28 mouse cellular contexts compared by ENCODE assay signal in genomic region chr19:5276531-5276930, GRCm38 (mm10). TPM values are rescaled to one million over a fixed set of nuclear protein-coding genes. Genes with fewer than 3 reads are reported as not detected.
A peak's percentile ranks its signal among the peaks of the same experiment; 100 is the strongest.
DNase-seq lines count a peak whose midpoint lies in the region; ATAC-seq and TF ChIP-seq lines count a peak whose summit lies in the region.
"Had no signal": no experiment of that assay in that cellular context is flagged by ENCODE, and none has a peak within 500 bp of the region (broad histone marks: within the 10 kb centered on the region; RNA-seq: fewer than 3 reads in every experiment).

No protein-coding gene starts in this region.

- no peaks in the 10 kb centered on the region for H3K27me3 ChIP-seq in hindbrain, postnatal 0 days (ENCODE audit: insufficient read depth, low read length)
- H3K27me3 ChIP-seq in hindbrain, embryonic 14.5 days (ENCODE audit: control insufficient read depth, insufficient read depth, low read length) = no peaks in the 10 kb centered on the region
- H3K27me3 ChIP-seq in lung, postnatal 0 days (replicated peaks; ENCODE audit: insufficient read depth, low read length) = no peaks in the 10 kb centered on the region
- no peaks in the 10 kb centered on the region for H3K27me3 ChIP-seq in MEL (ENCODE audit: control insufficient read depth in 1 of 2, insufficient read depth in 2 of 2, low read length in 2 of 2)
- no peaks in the 10 kb centered on the region for H3K27me3 ChIP-seq in splenic B cell, adult 2 months (ENCODE audit: control insufficient read depth, insufficient read depth, low read length, poor library complexity, severe bottlenecking)
- H3K27me3 ChIP-seq: forebrain, embryonic 13.5 days; liver, embryonic 13.5 days; megakaryocyte, embryonic 14.5 days; midbrain, embryonic 15.5 days had no signal

- TF ChIP-seq POLR2A in MEL (IDR thresholded peaks at IDR 0.05; ENCODE audit: control insufficient read depth in 1 of 2, insufficient read depth in 1 of 2, low read depth in 1 of 2, low read length in 2 of 2, poor library complexity in 1 of 2) = no peak

- no peak for ATAC-seq in hindbrain, postnatal 0 days
- no peak for ATAC-seq in hindbrain, embryonic 14.5 days (ENCODE audit: low FRiP score)
- ATAC-seq in lung, postnatal 0 days = no peak
- ATAC-seq in erythroblast, adult 5-6 weeks (replicated peaks; ENCODE audit: low FRiP score, poor library complexity, severe bottlenecking) = no peak
- ATAC-seq: forebrain, embryonic 13.5 days; midbrain, embryonic 15.5 days had no signal

- H3K27ac ChIP-seq in hindbrain, postnatal 0 days = no peak overlapping the region
- no peak overlapping the region for H3K27ac ChIP-seq in hindbrain, embryonic 14.5 days
- H3K27ac ChIP-seq in lung, postnatal 0 days (ENCODE audit: low read length) = no peak overlapping the region
- no peak overlapping the region for H3K27ac ChIP-seq in MEL (ENCODE audit: control insufficient read depth, low read depth, low read length)
- H3K27ac ChIP-seq: forebrain, embryonic 13.5 days; liver, embryonic 13.5 days; midbrain, embryonic 15.5 days had no signal

- no peak for DNase-seq in hindbrain, postnatal 0 days (ENCODE audit: low spot score)
- no peak for DNase-seq in hindbrain, embryonic 14.5 days (ENCODE audit: low spot score)
- no peak for DNase-seq in lung, postnatal 0 days (ENCODE audit: low spot score)
- no peak for DNase-seq in lung, postnatal 14 days
- DNase-seq in MEL (ENCODE audit: low read depth, low spot score) = peak; percentile 34
- peak; percentile 39 for DNase-seq in splenic B cell, adult 2 months (ENCODE audit: low read depth, low spot score)
- DNase-seq in layer of hippocampus, adult 11-12 months (ENCODE audit: low spot score) = no peak
- DNase-seq: adrenal gland, postnatal 10 days; cerebellum, adult 9-10 months; gastrocnemius, postnatal 14 days; liver, embryonic 13.5 days; thymus, postnatal 14 days had no signal

- TF ChIP-seq CTCF in hindbrain, postnatal 0 days (IDR thresholded peaks at IDR 0.05; ENCODE audit: low read depth) = peak; percentile 2; the same call in 1 of the 2 replicates
- TF ChIP-seq CTCF in lung, postnatal 0 days (IDR thresholded peaks at IDR 0.05) = peak; percentile 27
- peak; percentile 26 to 53 (median 28); a peak in 4 of 6 replicates for TF ChIP-seq CTCF in MEL (IDR thresholded peaks at IDR 0.05 in 2 of 3, conservative IDR thresholded peaks at IDR 0.05 in 1 of 3; ENCODE audit: control insufficient read depth in 1 of 3, insufficient read depth in 1 of 3, low read depth in 2 of 3, low read length in 3 of 3, poor library complexity in 1 of 3, severe bottlenecking in 1 of 3)

- H3K9ac ChIP-seq in hindbrain, postnatal 0 days (replicated peaks; ENCODE audit: low read length) = no peak overlapping the region
- H3K9ac ChIP-seq in hindbrain, embryonic 14.5 days = no peak overlapping the region
- H3K9ac ChIP-seq in lung, postnatal 0 days (replicated peaks; ENCODE audit: low read depth) = no peak overlapping the region
- H3K9ac ChIP-seq in MEL (ENCODE audit: control insufficient read depth, low read depth, low read length, poor library complexity, severe bottlenecking) = no peak overlapping the region
- H3K9ac ChIP-seq: forebrain, embryonic 13.5 days; liver, embryonic 13.5 days; midbrain, embryonic 15.5 days had no signal

- no peaks in the 10 kb centered on the region for H3K9me3 ChIP-seq in hindbrain, postnatal 0 days (ENCODE audit: low read length)
- no peaks in the 10 kb centered on the region for H3K9me3 ChIP-seq in hindbrain, embryonic 14.5 days (ENCODE audit: control insufficient read depth, low read length)
- no peaks in the 10 kb centered on the region for H3K9me3 ChIP-seq in lung, postnatal 0 days (ENCODE audit: low read length)
- no peaks in the 10 kb centered on the region for H3K9me3 ChIP-seq in MEL (replicated peaks; ENCODE audit: insufficient read depth, low read length)
- H3K9me3 ChIP-seq: forebrain, embryonic 13.5 days; liver, embryonic 13.5 days; megakaryocyte, embryonic 14.5 days; midbrain, embryonic 15.5 days had no signal

- peaks cover 12% of the 10 kb centered on the region for H3K79me2 ChIP-seq in MEL (ENCODE audit: control insufficient read depth, insufficient read depth, low read length, poor library complexity)

- peaks cover 5% of the 10 kb centered on the region for H3K4me1 ChIP-seq in hindbrain, postnatal 0 days (ENCODE audit: insufficient read depth, low read length)
- peaks cover 5% of the 10 kb centered on the region for H3K4me1 ChIP-seq in hindbrain, embryonic 14.5 days (replicated peaks; ENCODE audit: control insufficient read depth, insufficient read depth, low read length)
- H3K4me1 ChIP-seq in lung, postnatal 0 days (ENCODE audit: insufficient read depth, low read depth, low read length) = peaks cover 10% of the 10 kb centered on the region; the same call in 1 of the 2 replicates
- H3K4me1 ChIP-seq in MEL (ENCODE audit: control insufficient read depth in 1 of 2, insufficient read depth in 2 of 2, low read length in 2 of 2) = peaks cover 0 to 7% of the 10 kb centered on the region in 2 experiments

- TF ChIP-seq EP300 in lung, postnatal 0 days (IDR thresholded peaks at IDR 0.05) = no peak
- TF ChIP-seq EP300 in MEL (IDR thresholded peaks at IDR 0.05; ENCODE audit: low read depth in 1 of 2, low read length in 2 of 2) = no peak

- 92% methylated on average over 2 of the region's 2 CpGs for WGBS in hindbrain, postnatal 0 days
- WGBS in hindbrain, embryonic 14.5 days = 85% methylated on average over 2 of the region's 2 CpGs
- WGBS in lung, postnatal 0 days = 81% methylated on average over 2 of the region's 2 CpGs

- H3K36me3 ChIP-seq in hindbrain, postnatal 0 days (ENCODE audit: insufficient read depth, low read length) = peaks cover 42% of the 10 kb centered on the region
- H3K36me3 ChIP-seq in hindbrain, embryonic 14.5 days (replicated peaks; ENCODE audit: control insufficient read depth, insufficient read depth) = peaks cover 74% of the 10 kb centered on the region
- H3K36me3 ChIP-seq in lung, postnatal 0 days (ENCODE audit: insufficient read depth, low read length) = peaks cover 24% of the 10 kb centered on the region
- H3K36me3 ChIP-seq in MEL (ENCODE audit: control insufficient read depth in 1 of 2, insufficient read depth in 2 of 2, low read length in 2 of 2) = peaks cover 9 to 19% of the 10 kb centered on the region in 2 experiments
- peaks cover 18% of the 10 kb centered on the region for H3K36me3 ChIP-seq in splenic B cell, adult 2 months (ENCODE audit: control insufficient read depth, insufficient read depth, low read length, poor library complexity, severe bottlenecking)

- no peak overlapping the region for H3K4me2 ChIP-seq in hindbrain, postnatal 0 days (ENCODE audit: low read depth, low read length)
- no peak overlapping the region for H3K4me2 ChIP-seq in hindbrain, embryonic 14.5 days (replicated peaks)
- H3K4me2 ChIP-seq in lung, postnatal 0 days (replicated peaks; ENCODE audit: low read depth, low read length) = no peak overlapping the region
- H3K4me2 ChIP-seq: forebrain, embryonic 13.5 days; liver, embryonic 13.5 days; midbrain, embryonic 15.5 days had no signal

- no peak for TF ChIP-seq RAD21 in MEL (IDR thresholded peaks at IDR 0.05; ENCODE audit: low read depth, low read length)

- no peak overlapping the region for H3K4me3 ChIP-seq in hindbrain, postnatal 0 days (ENCODE audit: low read length)
- no peak overlapping the region for H3K4me3 ChIP-seq in hindbrain, embryonic 14.5 days (replicated peaks; ENCODE audit: low read length)
- no peak overlapping the region for H3K4me3 ChIP-seq in lung, postnatal 0 days (ENCODE audit: low read depth, low read length)
- no peak overlapping the region for H3K4me3 ChIP-seq in MEL (ENCODE audit: control insufficient read depth in 1 of 2, insufficient read depth in 1 of 2, low read depth in 2 of 2, low read length in 2 of 2)
- H3K4me3 ChIP-seq: erythroblast, embryonic 14.5 days; forebrain, embryonic 13.5 days; liver, embryonic 13.5 days; megakaryocyte, embryonic 14.5 days; midbrain, embryonic 15.5 days had no signal

RNA-seq across cellular contexts. Expression of gene Pacs1, which starts 3.6 kb away (rescaled TPM):
- 60.3 and 63.6 TPM in 2 replicates for total RNA-seq in hindbrain, postnatal 0 days (2014; rRNA removed)
- polyA plus RNA-seq in hindbrain, postnatal 0 days (2015; fragmentation: Nextera tagmentation; extraction: Ambion mirVana) = 33.1 and 41.0 TPM in 2 replicates
- polyA plus RNA-seq in hindbrain, embryonic 14.5 days (2014; fragmentation: Nextera tagmentation; extraction: Ambion mirVana) = 54.3 and 59.7 TPM in 2 replicates
- polyA plus RNA-seq in lung, postnatal 0 days (2015; fragmentation: Nextera tagmentation; extraction: Ambion mirVana) = 9.3 and 10.4 TPM in 2 replicates
- 5.7 TPM in 2 replicates for total RNA-seq in MEL (2012; rRNA removed)
- polyA plus RNA-seq in MEL (2012; ENCODE audit: insufficient read depth in 1 of 2, insufficient read length in 2 of 2, low read depth in 1 of 2, low replicate concordance in 2 of 2, missing spikeins in 1 of 2) = 10 to 100 TPM in 1 of 2 experiments, not detected in 1; 19.9 TPM
- total RNA-seq in erythroblast, adult 5-6 weeks (2015; ENCODE audit: low replicate concordance) = 7.7 and 8.1 TPM in 2 replicates
- total RNA-seq in erythroblast, adult 5-6 weeks (2017; ENCODE audit: low replicate concordance) = 5.3 and 7.0 TPM in 2 replicates

RNA-seq across cellular contexts. Expression of gene Sf3b2, which starts 18.7 kb away (rescaled TPM):
- 266 and 341 TPM in 2 replicates for total RNA-seq in hindbrain, postnatal 0 days (2014; rRNA removed)
- 322 and 334 TPM in 2 replicates for polyA plus RNA-seq in hindbrain, postnatal 0 days (2015; fragmentation: Nextera tagmentation; extraction: Ambion mirVana)
- 299 and 305 TPM in 2 replicates for polyA plus RNA-seq in hindbrain, embryonic 14.5 days (2014; fragmentation: Nextera tagmentation; extraction: Ambion mirVana)
- 200 TPM in 2 replicates for polyA plus RNA-seq in lung, postnatal 0 days (2015; fragmentation: Nextera tagmentation; extraction: Ambion mirVana)
- total RNA-seq in MEL (2012; rRNA removed) = 178 and 180 TPM in 2 replicates
- 100 to 1,000 TPM; 259 to 331 TPM for polyA plus RNA-seq in MEL (2012; ENCODE audit: insufficient read depth in 1 of 2, insufficient read length in 2 of 2, low read depth in 1 of 2, low replicate concordance in 2 of 2, missing spikeins in 1 of 2)
- 38.5 and 55.0 TPM in 2 replicates for total RNA-seq in erythroblast, adult 5-6 weeks (2015; ENCODE audit: low replicate concordance)
- total RNA-seq in erythroblast, adult 5-6 weeks (2017; ENCODE audit: low replicate concordance) = 59.6 and 76.3 TPM in 2 replicates

RNA-seq across cellular contexts. Expression of gene Gal3st3, which starts 21.6 kb away (rescaled TPM):
- total RNA-seq in hindbrain, postnatal 0 days (2014; rRNA removed) = 25.0 and 27.3 TPM in 2 replicates
- polyA plus RNA-seq in hindbrain, postnatal 0 days (2015; fragmentation: Nextera tagmentation; extraction: Ambion mirVana) = 26.9 and 31.9 TPM in 2 replicates
- 34.2 and 39.8 TPM in 2 replicates for polyA plus RNA-seq in hindbrain, embryonic 14.5 days (2014; fragmentation: Nextera tagmentation; extraction: Ambion mirVana)
- 0.55 and 0.57 TPM in 2 replicates for polyA plus RNA-seq in lung, postnatal 0 days (2015; fragmentation: Nextera tagmentation; extraction: Ambion mirVana)
- not detected in 2 replicates for total RNA-seq in MEL (2012; rRNA removed)
- polyA plus RNA-seq in MEL (2012; ENCODE audit: insufficient read depth in 1 of 2, insufficient read length in 2 of 2, low read depth in 1 of 2, low replicate concordance in 2 of 2, missing spikeins in 1 of 2) = under 1 TPM in 1 of 2 experiments, not detected in 1; 0.04 TPM
- total RNA-seq in erythroblast, adult 5-6 weeks (2015; ENCODE audit: low replicate concordance) = not detected in 2 replicates
- total RNA-seq in erythroblast, adult 5-6 weeks (2017; ENCODE audit: low replicate concordance) = not detected in 2 replicates
- total RNA-seq: neutrophil, adult 5-6 weeks had no signal
- polyA plus RNA-seq: C2C12; erythroblast, embryonic 14.5 days had no signal

RNA-seq across cellular contexts. Expression of gene Catsper1, which starts 59.0 kb away (rescaled TPM):
- not detected in 2 replicates for total RNA-seq in hindbrain, postnatal 0 days (2014; rRNA removed)
- polyA plus RNA-seq in hindbrain, postnatal 0 days (2015; fragmentation: Nextera tagmentation; extraction: Ambion mirVana) = not detected in 2 replicates
- polyA plus RNA-seq in hindbrain, embryonic 14.5 days (2014; fragmentation: Nextera tagmentation; extraction: Ambion mirVana) = not detected in 2 replicates
- not detected in 2 replicates for polyA plus RNA-seq in lung, postnatal 0 days (2015; fragmentation: Nextera tagmentation; extraction: Ambion mirVana)
- not detected in 2 replicates for total RNA-seq in MEL (2012; rRNA removed)
- not detected for polyA plus RNA-seq in MEL (2012; ENCODE audit: insufficient read depth in 1 of 2, insufficient read length in 2 of 2, low read depth in 1 of 2, low replicate concordance in 2 of 2, missing spikeins in 1 of 2)
- not detected in 2 replicates for total RNA-seq in erythroblast, adult 5-6 weeks (2015; ENCODE audit: low replicate concordance)
- not detected in 2 replicates for total RNA-seq in erythroblast, adult 5-6 weeks (2017; ENCODE audit: low replicate concordance)
- total RNA-seq: adrenal gland, postnatal 10 days; gastrocnemius, postnatal 14 days; layer of hippocampus, adult 8-10 months; left cerebral cortex, adult 8-10 months; neutrophil, adult 5-6 weeks had no signal
- polyA plus RNA-seq: C2C12; cortical plate, adult 2 months; embryonic facial prominence, embryonic 11.5 days; erythroblast, embryonic 14.5 days; forebrain, embryonic 13.5 days; heart, embryonic 16.5 days; hindbrain, embryonic 11.5 days; intestine, embryonic 14.5 days; kidney, embryonic 16.5 days; limb, embryonic 11.5 days; liver, embryonic 13.5 days; midbrain, embryonic 15.5 days had no signal

Comparison
In these comparisons a context has a peak if more than half of its experiments do, and no peak if none do; other contexts are left out.
1. DNase-seq: peak in MEL (single experiment) and splenic B cell, adult 2 months (single experiment); none in hindbrain, postnatal 0 days (single experiment), hindbrain, embryonic 14.5 days (single experiment), lung, postnatal 0 days (single experiment), lung, postnatal 14 days (single experiment) and layer of hippocampus, adult 11-12 months (single experiment).
2. RNA of gene Gal3st3, which starts 21.6 kb away (polyA plus RNA-seq): 34.2 to 39.8 TPM in hindbrain, embryonic 14.5 days and 26.9 to 31.9 TPM in hindbrain, postnatal 0 days; 0.55 to 0.57 TPM in lung, postnatal 0 days and 0.04 TPM in MEL; every median in the first group is over 10 times any median in the second.
3. Peak in every context shown above with its lines, with median percentiles within 50 percentile points of each other: CTCF ChIP-seq.